Mouse (Mus musculus): ENCODE measurements around the gene Phactr4. TPM values are rescaled to one million over a fixed set of nuclear protein-coding genes. Genes with fewer than 3 reads are reported as not detected.

Phactr4 gene
- total and polyA plus RNA-seq, 3 experiments = 7.2 to 79.5 (median 28.7) TPM

- H3K4me3 ChIP-seq (ENCODE audit: control insufficient read depth in 1 of 2, insufficient read depth in 1 of 2, low read depth in 2 of 2, low read length in 2 of 2) = no peak overlapping the region
- H3K79me2 ChIP-seq (ENCODE audit: control insufficient read depth, insufficient read depth, low read length, poor library complexity) = peaks cover 39% of the 10 kb centered on the region
- H3K9ac ChIP-seq (ENCODE audit: control insufficient read depth, low read depth, low read length, poor library complexity, severe bottlenecking) = no peak overlapping the region
- DNase-seq (ENCODE audit: low read depth, low spot score) = no peak
- TF ChIP-seq EP300 (IDR thresholded peaks at IDR 0.05; ENCODE audit: low read depth in 1 of 2, low read length in 2 of 2) (no peak), GATA1 (IDR thresholded peaks at IDR 0.05; ENCODE audit: low read depth, low read length) (no peak), ZKSCAN1 (IDR thresholded peaks at IDR 0.05; ENCODE audit: low read depth, low read length) (no peak), POLR2A (IDR thresholded peaks at IDR 0.05; ENCODE audit: control insufficient read depth in 1 of 2, insufficient read depth in 1 of 2, low read depth in 1 of 2, low read length in 2 of 2, poor library complexity in 1 of 2) (no peak), ZNF384 (IDR thresholded peaks at IDR 0.05; ENCODE audit: low read depth, low read length) (no peak), SIN3A (IDR thresholded peaks at IDR 0.05; ENCODE audit: low read length) (no peak), SMC3 (IDR thresholded peaks at IDR 0.05; ENCODE audit: low read depth, low read length) (no peak), CHD1 (IDR thresholded peaks at IDR 0.05; ENCODE audit: low read depth, low read length) (no peak), ZC3H11A (IDR thresholded peaks at IDR 0.05; ENCODE audit: low read depth, low read length) (no peak), MYB (IDR thresholded peaks at IDR 0.05; ENCODE audit: low read depth, low read length) (no peak), USF2 (IDR thresholded peaks at IDR 0.05; ENCODE audit: borderline replicate concordance in 1 of 2, insufficient read depth in 1 of 2, low read depth in 1 of 2, low read length in 2 of 2) (no peak), MEF2A (IDR thresholded peaks at IDR 0.05; ENCODE audit: extremely low read depth, insufficient replicate concordance, low read depth, low read length, poor library complexity, severe bottlenecking) (no peak)
- no peaks in the 10 kb centered on the region for H3K27me3 ChIP-seq (ENCODE audit: control insufficient read depth in 1 of 2, insufficient read depth in 2 of 2, low read length in 2 of 2)
- H3K9me3 ChIP-seq (replicated peaks; ENCODE audit: insufficient read depth, low read length) = no peaks in the 10 kb centered on the region
- peaks cover 2 to 20% of the 10 kb centered on the region in 2 experiments; a peak in 3 of 4 replicates for H3K36me3 ChIP-seq (ENCODE audit: control insufficient read depth in 1 of 2, insufficient read depth in 2 of 2, low read length in 2 of 2)
- H3K27ac ChIP-seq (ENCODE audit: control insufficient read depth, low read depth, low read length) = no peak overlapping the region
- peaks cover 0 to 9% of the 10 kb centered on the region in 2 experiments; a peak in 3 of 4 replicates for H3K4me1 ChIP-seq (ENCODE audit: control insufficient read depth in 1 of 2, insufficient read depth in 2 of 2, low read length in 2 of 2)
Observed at GRCm38 (mm10) chr4:132460225-132460624, 37.9 kb upstream of the Phactr4 start.

DNA sequence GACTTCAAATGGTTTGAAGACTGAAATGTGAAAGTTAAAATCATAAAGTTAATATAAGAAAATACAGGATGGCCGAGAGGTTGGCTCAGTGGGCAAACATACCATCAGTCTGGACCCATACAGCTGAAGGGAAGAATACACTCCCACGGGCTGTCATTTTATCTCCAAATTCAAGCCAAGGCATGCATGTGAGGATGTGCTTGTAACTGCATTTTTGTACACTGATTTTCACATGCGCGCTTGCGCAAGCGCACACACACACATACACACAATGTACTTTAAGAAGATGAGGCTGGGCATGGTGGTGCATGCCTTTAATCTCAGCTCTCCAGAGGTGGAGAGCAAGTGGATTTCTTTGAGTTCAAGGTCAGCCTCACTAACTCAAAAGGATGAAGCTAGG is 33.3 kb upstream of the Phactr4 start:
- TF ChIP-seq NELFE (IDR thresholded peaks at IDR 0.05; ENCODE audit: low read depth, low read length) = no peak
- no peak for TF ChIP-seq GATA1 (IDR thresholded peaks at IDR 0.05; ENCODE audit: low read depth, low read length)
- no peak for TF ChIP-seq POLR2AphosphoS5 (IDR thresholded peaks at IDR 0.05; ENCODE audit: borderline replicate concordance, low read depth, low read length)
- H3K4me3 ChIP-seq (ENCODE audit: control insufficient read depth in 1 of 2, insufficient read depth in 1 of 2, low read depth in 2 of 2, low read length in 2 of 2) = no peak overlapping the region
- no peaks in the 10 kb centered on the region for H3K9me3 ChIP-seq (replicated peaks; ENCODE audit: insufficient read depth, low read length)
- H3K36me3 ChIP-seq (ENCODE audit: control insufficient read depth in 1 of 2, insufficient read depth in 2 of 2, low read length in 2 of 2) = peaks cover 2 to 3% of the 10 kb centered on the region in 2 experiments; a peak in 2 of 4 replicates
- no peak overlapping the region for H3K9ac ChIP-seq (ENCODE audit: control insufficient read depth, low read depth, low read length, poor library complexity, severe bottlenecking)
- no peaks in the 10 kb centered on the region for H3K27me3 ChIP-seq (ENCODE audit: control insufficient read depth in 1 of 2, insufficient read depth in 2 of 2, low read length in 2 of 2)
- no peak for DNase-seq (ENCODE audit: low read depth, low spot score)
- no peak overlapping the region for H3K27ac ChIP-seq (ENCODE audit: control insufficient read depth, low read depth, low read length)
- H3K4me1 ChIP-seq (ENCODE audit: control insufficient read depth in 1 of 2, insufficient read depth in 2 of 2, low read length in 2 of 2) = no peaks in the 10 kb centered on the region
- peaks cover 10% of the 10 kb centered on the region for H3K79me2 ChIP-seq (ENCODE audit: control insufficient read depth, insufficient read depth, low read length, poor library complexity)

- Histone ChIP-seq H3K4me1 (ENCODE audit: control insufficient read depth in 1 of 2, insufficient read depth in 2 of 2, low read length in 2 of 2) (no peaks in the 10 kb centered on the region), H3K9ac (ENCODE audit: control insufficient read depth, low read depth, low read length, poor library complexity, severe bottlenecking) (no peak overlapping the region), H3K4me3 (ENCODE audit: control insufficient read depth in 1 of 2, insufficient read depth in 1 of 2, low read depth in 2 of 2, low read length in 2 of 2) (no peak overlapping the region), H3K9me3 (replicated peaks; ENCODE audit: insufficient read depth, low read length) (no peaks in the 10 kb centered on the region), H3K79me2 (ENCODE audit: control insufficient read depth, insufficient read depth, low read length, poor library complexity) (peaks cover 6% of the 10 kb centered on the region), H3K27ac (ENCODE audit: control insufficient read depth, low read depth, low read length) (no peak overlapping the region), H3K27me3 (ENCODE audit: control insufficient read depth in 1 of 2, insufficient read depth in 2 of 2, low read length in 2 of 2) (no peaks in the 10 kb centered on the region), H3K36me3 (ENCODE audit: control insufficient read depth in 1 of 2, insufficient read depth in 2 of 2, low read length in 2 of 2) (peaks cover 2 to 3% of the 10 kb centered on the region in 2 experiments; a peak in 2 of 4 replicates)
- DNase-seq (ENCODE audit: low read depth, low spot score) = no peak
- TF ChIP-seq ZMIZ1 (IDR thresholded peaks at IDR 0.05; ENCODE audit: low read depth, low read length) = no peak
Observed at GRCm38 (mm10) chr4:132455146-132455545, 32.9 kb upstream of the Phactr4 start.
